27 mouse cellular contexts compared by ENCODE assay signal in genomic region chr19:28771836-28772235, GRCm38 (mm10).
DNase-seq lines count a peak whose midpoint lies in the region; ATAC-seq and TF ChIP-seq lines count a peak whose summit lies in the region.
"Had no signal": no experiment of that assay in that cellular context is flagged by ENCODE, and none has a peak within 500 bp of the region (broad histone marks: within the 10 kb centered on the region; RNA-seq: fewer than 3 reads in every experiment).

No protein-coding gene starts in this region.

- no peaks in the 10 kb centered on the region for H3K9me3 ChIP-seq in embryonic facial prominence, embryonic 11.5 days (replicated peaks; ENCODE audit: control insufficient read depth, low read length)
- no peaks in the 10 kb centered on the region for H3K9me3 ChIP-seq in embryonic facial prominence, embryonic 10.5 days
- H3K9me3 ChIP-seq in E14TG2a.4 (ENCODE audit: low read length), result no peaks in the 10 kb centered on the region
- H3K9me3 ChIP-seq in limb, embryonic 10.5 days (replicated peaks), result no peaks in the 10 kb centered on the region
- H3K9me3 ChIP-seq: forebrain, embryonic 10.5 days; forebrain, embryonic 13.5 days; heart, embryonic 10.5 days; heart, embryonic 13.5 days; hindbrain, embryonic 12.5 days; hindbrain, embryonic 15.5 days; intestine, embryonic 15.5 days had no signal

- WGBS in embryonic facial prominence, embryonic 11.5 days, result 30% methylated on average over 7 of the region's 7 CpGs
- WGBS in embryonic facial prominence, embryonic 10.5 days, result 35% methylated on average over 7 of the region's 7 CpGs
- WGBS in limb, embryonic 10.5 days, result 44% methylated on average over 7 of the region's 7 CpGs

- peak; percentile 19 for DNase-seq in embryonic facial prominence, embryonic 11.5 days (ENCODE audit: low spot score)
- no peak for DNase-seq in embryonic facial prominence, embryonic 10.5 days (ENCODE audit: low spot score)
- DNase-seq in 416B (ENCODE audit: low read depth), result peak; percentile 86
- DNase-seq in ZHBTc4 (ENCODE audit: low read depth, low spot score), result peak; percentile 34
- DNase-seq in limb, embryonic 10.5 days (ENCODE audit: low spot score), result no peak
- no peak for DNase-seq in lung, postnatal 25 days (ENCODE audit: low spot score)
- DNase-seq: adrenal gland, adult 2 months; adrenal gland, postnatal 14 days; cerebellum, adult 11-12 months; cerebellum, adult 8-10 months; cerebellum, postnatal 10 days; cerebellum, postnatal 36 days; gastrocnemius, postnatal 10 days; gastrocnemius, postnatal 36 days; heart, adult 2 months; heart, postnatal 14 days; heart, postnatal 4 days; kidney, adult 11 months had no signal

- no peak for ATAC-seq in embryonic facial prominence, embryonic 11.5 days (replicated peaks; ENCODE audit: insufficient number of reproducible peaks, low FRiP score, low TSS enrichment, low read depth)
- ATAC-seq: forebrain, embryonic 13.5 days; forebrain, embryonic 16.5 days; intestine, embryonic 15.5 days had no signal

- no peaks in the 10 kb centered on the region for H3K36me3 ChIP-seq in embryonic facial prominence, embryonic 11.5 days (replicated peaks; ENCODE audit: control insufficient read depth, insufficient read depth, low read depth, low read length)
- H3K36me3 ChIP-seq in embryonic facial prominence, embryonic 10.5 days (replicated peaks), result no peaks in the 10 kb centered on the region
- H3K36me3 ChIP-seq in E14TG2a.4 (ENCODE audit: insufficient read depth, low read length), result no peaks in the 10 kb centered on the region
- no peaks in the 10 kb centered on the region for H3K36me3 ChIP-seq in limb, embryonic 10.5 days
- H3K36me3 ChIP-seq: forebrain, embryonic 10.5 days; heart, embryonic 10.5 days; heart, embryonic 13.5 days; hindbrain, embryonic 12.5 days; hindbrain, embryonic 15.5 days; intestine, embryonic 15.5 days had no signal

- H3K4me1 ChIP-seq in embryonic facial prominence, embryonic 11.5 days (ENCODE audit: control insufficient read depth, insufficient read depth, low read length), result no peaks in the 10 kb centered on the region
- H3K4me1 ChIP-seq in embryonic facial prominence, embryonic 10.5 days, result no peaks in the 10 kb centered on the region
- peaks cover 12% of the 10 kb centered on the region for H3K4me1 ChIP-seq in E14TG2a.4 (replicated peaks; ENCODE audit: low read depth, low read length)
- H3K4me1 ChIP-seq in limb, embryonic 10.5 days, result no peaks in the 10 kb centered on the region
- H3K4me1 ChIP-seq: forebrain, embryonic 13.5 days; heart, embryonic 10.5 days; hindbrain, embryonic 12.5 days; hindbrain, embryonic 15.5 days; intestine, embryonic 15.5 days had no signal

- H3K27me3 ChIP-seq in embryonic facial prominence, embryonic 11.5 days (ENCODE audit: control insufficient read depth, insufficient read depth, low read length), result no peaks in the 10 kb centered on the region
- H3K27me3 ChIP-seq in embryonic facial prominence, embryonic 10.5 days (replicated peaks; ENCODE audit: low read depth, poor library complexity, severe bottlenecking), result no peaks in the 10 kb centered on the region
- H3K27me3 ChIP-seq in E14TG2a.4 (ENCODE audit: insufficient read depth, low read length), result 0 out of 2 replicates have a peak, but pooled peaks cover 3% of the 10 kb centered on the region
- H3K27me3 ChIP-seq in limb, embryonic 10.5 days (ENCODE audit: low read depth, poor library complexity, severe bottlenecking), result no peaks in the 10 kb centered on the region
- H3K27me3 ChIP-seq: forebrain, embryonic 13.5 days; heart, embryonic 13.5 days; hindbrain, embryonic 12.5 days; hindbrain, embryonic 15.5 days; intestine, embryonic 15.5 days had no signal

- H3K4me2 ChIP-seq in embryonic facial prominence, embryonic 11.5 days (ENCODE audit: low read depth, low read length), result no peak overlapping the region
- H3K4me2 ChIP-seq: forebrain, embryonic 13.5 days; heart, embryonic 13.5 days; hindbrain, embryonic 12.5 days; hindbrain, embryonic 15.5 days; intestine, embryonic 15.5 days had no signal

- no peak for TF ChIP-seq CTCF in E14TG2a.4 (conservative IDR thresholded peaks at IDR 0.05; ENCODE audit: low read length)

- H3K9ac ChIP-seq in embryonic facial prominence, embryonic 11.5 days (replicated peaks; ENCODE audit: low read length), result no peak overlapping the region
- H3K9ac ChIP-seq: forebrain, embryonic 13.5 days; heart, embryonic 13.5 days; hindbrain, embryonic 12.5 days; hindbrain, embryonic 15.5 days; intestine, embryonic 15.5 days had no signal

- H3K27ac ChIP-seq in embryonic facial prominence, embryonic 11.5 days (replicated peaks; ENCODE audit: low read depth, low read length), result no peak overlapping the region
- H3K27ac ChIP-seq in embryonic facial prominence, embryonic 10.5 days (replicated peaks), result no peak overlapping the region
- no peak overlapping the region for H3K27ac ChIP-seq in limb, embryonic 10.5 days
- H3K27ac ChIP-seq: forebrain, embryonic 10.5 days; forebrain, embryonic 13.5 days; heart, adult 2 months; heart, embryonic 10.5 days; heart, embryonic 13.5 days; hindbrain, embryonic 12.5 days; hindbrain, embryonic 15.5 days; intestine, embryonic 15.5 days had no signal

- H3K4me3 ChIP-seq in embryonic facial prominence, embryonic 11.5 days (ENCODE audit: low read depth, low read length), result no peak overlapping the region
- H3K4me3 ChIP-seq in embryonic facial prominence, embryonic 10.5 days, result no peak overlapping the region
- H3K4me3 ChIP-seq in E14TG2a.4 (replicated peaks; ENCODE audit: low read length), result 0 out of 2 replicates have a peak overlapping the region, but pooled peaks have one; percentile 2
- H3K4me3 ChIP-seq in limb, embryonic 10.5 days, result no peak overlapping the region
- H3K4me3 ChIP-seq: forebrain, embryonic 10.5 days; forebrain, embryonic 13.5 days; heart, adult 2 months; heart, embryonic 10.5 days; heart, embryonic 13.5 days; hindbrain, embryonic 12.5 days; hindbrain, embryonic 15.5 days; intestine, embryonic 15.5 days had no signal

Comparison
In these comparisons a context has a peak if more than half of its experiments do, and no peak if none do; other contexts are left out.
1. DNase-seq: peak in embryonic facial prominence, embryonic 11.5 days (single experiment), 416B (single experiment) and ZHBTc4 (single experiment); none in embryonic facial prominence, embryonic 10.5 days (single experiment), limb, embryonic 10.5 days (single experiment) and lung, postnatal 25 days (single experiment).